Mouse (Mus musculus) hindbrain, embryonic 10.5 days (tissue): ENCODE data around the gene Rph3al. TPM values are rescaled to one million over a fixed set of nuclear protein-coding genes. Genes with fewer than 3 reads are reported as not detected.

ENCODE experiments used
- DNase-seq: peaks from one replicate; pipeline ENCODE4 v3.0.0-alpha.2; 2017; ENCODE audit warnings: low spot score
- H3K27ac ChIP-seq: fragments of 300-500 bp; sonication (generic); 2 replicates; pipeline ENCODE4 v1.5.1; 2016; ENCODE audit warnings: mild to moderate bottlenecking, moderate library complexity
- H3K27me3 ChIP-seq: fragments of 300-500 bp; sonication (generic); 2 replicates; pipeline ENCODE4 v1.6.1; 2016; ENCODE audit warnings: mild to moderate bottlenecking; ENCODE audit not compliant: poor library complexity, insufficient read depth, severe bottlenecking
- H3K36me3 ChIP-seq: fragments of 300-500 bp; sonication (generic); 2 replicates; pipeline ENCODE4 v1.6.1; 2016; ENCODE audit warnings: mild to moderate bottlenecking, moderate library complexity
- H3K4me1 ChIP-seq: fragments of 300-500 bp; sonication (generic); replicated peaks from 2 replicates; pipeline ENCODE4 v1.6.1; 2016; ENCODE audit warnings: mild to moderate bottlenecking
- H3K4me3 ChIP-seq: fragments of 300-500 bp; sonication (generic); 2 replicates; pipeline ENCODE4 v1.5.1; 2016; ENCODE audit warnings: mild to moderate bottlenecking, moderate library complexity
- H3K9me3 ChIP-seq: fragments of 300-500 bp; sonication (generic); 2 replicates; pipeline ENCODE4 v1.6.1; 2016; ENCODE audit warnings: mild to moderate bottlenecking, moderate library complexity
- WGBS: fragments of 180-500 bp; shearing (Covaris S2); methylation state at CpG from one replicate; pipeline ENCODE4 v1.1.7; 2016; 5-methylcytosine and 5-hydroxymethylcytosine counted together
- polyA plus RNA-seq: library from polyadenylated mRNA; unstranded; fragments of >200 nt; fragmentation: Nextera tagmentation; extraction: Ambion mirVana; gene quantifications from 2 replicates; pipeline ENCODE4 v1.2.1, GENCODE M21; 2016

The Rph3al gene
- polyA plus RNA-seq, 1 experiment from 2014 or later, result 2.4 TPM

DNA sequence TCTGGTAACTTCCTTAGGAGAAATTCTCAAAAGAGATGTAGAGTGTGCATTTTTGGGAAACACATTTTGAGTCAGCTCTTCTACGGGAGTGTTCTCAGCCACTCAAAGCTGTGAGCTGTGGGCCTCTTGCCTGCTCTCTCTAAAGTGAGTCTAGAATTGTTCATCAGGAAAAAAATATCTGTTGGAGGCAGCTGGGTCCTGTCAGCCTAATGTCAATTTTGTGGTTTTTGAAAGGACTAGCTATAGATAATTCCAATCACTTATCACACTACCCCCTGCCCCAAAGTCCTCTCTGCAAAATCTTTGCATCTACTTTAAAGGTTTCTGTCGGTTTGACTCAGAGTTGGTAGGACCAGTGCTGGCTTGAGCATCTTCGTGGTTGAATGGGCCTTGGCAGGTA is 20.9 kb downstream of the Rph3al start:
- WGBS, result 86% methylated on average over 3 of the region's 3 CpGs
- Histone ChIP-seq H3K27me3 (no peaks in the 10 kb centered on the region), H3K36me3 (no peaks in the 10 kb centered on the region), H3K9me3 (no peaks in the 10 kb centered on the region), H3K4me1 (peaks cover 21% of the 10 kb centered on the region), H3K4me3 (no peak overlapping the region), H3K27ac (no peak overlapping the region)
- no peak for DNase-seq

DNA sequence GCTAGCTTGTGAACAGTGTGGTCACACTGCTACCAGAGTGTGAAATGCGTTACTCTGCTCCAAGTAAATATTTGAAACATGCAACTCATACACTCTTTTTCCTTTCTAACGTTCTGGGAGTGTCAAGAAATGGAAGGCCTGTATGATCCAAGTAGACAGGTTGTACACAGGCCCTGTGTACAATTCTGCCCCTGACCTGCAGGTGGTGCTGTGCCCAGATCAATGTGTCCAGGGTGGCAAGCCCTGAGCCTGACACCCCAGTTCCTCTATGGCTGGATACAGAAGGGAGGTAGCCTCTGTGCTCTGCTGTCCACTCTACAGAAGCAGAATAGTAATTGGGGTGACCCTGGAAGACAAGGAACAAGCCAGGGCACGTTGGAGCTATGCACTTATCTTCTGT is 24.3 kb downstream of the Rph3al start:
- Histone ChIP-seq H3K27me3 (no peaks in the 10 kb centered on the region), H3K4me3 (no peak overlapping the region), H3K36me3 (no peaks in the 10 kb centered on the region), H3K27ac (no peak overlapping the region), H3K4me1 (peaks cover 4% of the 10 kb centered on the region; the same call in 1 of the 2 replicates), H3K9me3 (peaks cover 2% of the 10 kb centered on the region; the same call in 1 of the 2 replicates)
- DNase-seq, result no peak
- WGBS, result 68% methylated on average over 3 of the region's 3 CpGs

DNA sequence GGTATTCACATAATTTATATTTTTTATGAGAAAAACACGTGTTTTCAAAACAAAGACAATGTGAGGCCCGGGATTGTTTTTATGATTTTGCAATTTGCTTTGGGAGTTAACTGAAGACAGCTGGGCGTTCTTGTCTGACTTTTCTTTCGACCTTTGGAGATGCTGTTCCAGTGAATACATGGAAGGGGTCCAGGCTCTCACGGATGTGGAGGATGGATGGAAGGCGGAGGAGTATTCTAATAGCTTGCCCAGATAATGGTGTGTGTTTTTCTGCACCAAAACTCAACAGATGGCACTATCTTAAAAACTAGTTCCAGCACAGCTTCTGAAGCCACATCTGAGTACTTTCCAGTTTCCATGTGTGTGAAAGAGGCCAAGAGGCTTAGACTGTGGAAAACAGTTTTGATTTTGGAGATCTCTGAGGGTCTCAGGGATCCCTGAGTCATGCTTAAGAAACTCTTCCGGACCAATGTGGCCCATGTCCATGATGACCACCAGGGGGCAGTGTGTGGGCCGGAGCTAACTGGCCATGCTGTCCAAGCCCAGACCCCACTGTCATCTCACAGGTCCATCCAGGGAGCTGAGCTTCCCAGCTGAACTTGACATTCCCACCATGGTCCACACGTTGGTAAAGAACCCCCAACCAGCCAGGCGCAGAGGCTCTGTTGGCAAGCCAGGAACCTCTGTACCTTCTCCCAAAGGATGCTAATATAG is 25.1 kb downstream of the Rph3al start:
- H3K4me1 ChIP-seq, result peaks cover 5% of the 10 kb centered on the region
- 56% methylated on average over 10 of the region's 10 CpGs for WGBS
- DNase-seq, result peak; percentile 72

GRCm38 (mm10) chr11:75911962-75912361 is 26.3 kb downstream of the Rph3al start:
- no peaks in the 10 kb centered on the region for H3K36me3 ChIP-seq
- H3K27ac ChIP-seq, result no peak overlapping the region
- no peak overlapping the region for H3K4me3 ChIP-seq
- 94% methylated on average over 1 of the region's 1 CpGs for WGBS
- H3K9me3 ChIP-seq, result peaks cover 2% of the 10 kb centered on the region; the same call in 1 of the 2 replicates
- H3K4me1 ChIP-seq, result peaks cover 17% of the 10 kb centered on the region
- H3K27me3 ChIP-seq, result no peaks in the 10 kb centered on the region
- DNase-seq, result no peak

More for the DNA sequence above, 25.1 kb downstream of the Rph3al start:
- Histone ChIP-seq H3K27me3 (no peaks in the 10 kb centered on the region), H3K4me3 (no peak overlapping the region), H3K27ac (no peak overlapping the region), H3K9me3 (peaks cover 2% of the 10 kb centered on the region; the same call in 1 of the 2 replicates), H3K36me3 (no peaks in the 10 kb centered on the region)

- 86% methylated on average over 9 of the region's 9 CpGs for WGBS
- Histone ChIP-seq H3K4me3 (no peak overlapping the region), H3K27ac (no peak overlapping the region), H3K27me3 (no peaks in the 10 kb centered on the region), H3K9me3 (peaks cover 2% of the 10 kb centered on the region; the same call in 1 of the 2 replicates), H3K36me3 (no peaks in the 10 kb centered on the region), H3K4me1 (peaks cover 22% of the 10 kb centered on the region)
- no peak for DNase-seq
Observed at GRCm38 (mm10) chr11:75909702-75910429, 28.4 kb downstream of the Rph3al start.

DNA sequence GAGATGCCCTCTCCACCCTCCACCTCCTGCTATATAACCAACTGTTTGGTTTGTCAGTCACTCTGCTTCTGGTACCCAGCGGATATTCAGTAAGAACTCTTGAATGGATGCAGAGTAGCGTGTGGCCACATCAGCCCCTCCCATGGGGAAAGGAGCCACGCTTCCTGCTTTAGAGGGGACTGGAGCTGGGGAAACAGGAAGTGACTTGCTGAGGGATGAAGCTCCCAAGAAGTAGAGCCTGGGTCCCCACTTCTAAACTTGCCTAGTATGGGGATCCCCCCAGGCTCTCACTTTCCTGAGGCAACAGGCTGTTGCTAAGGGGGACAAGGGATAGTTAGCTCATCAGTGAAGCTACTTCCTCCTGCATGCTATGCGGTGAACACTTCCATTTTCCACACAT is 30.8 kb downstream of the Rph3al start:
- WGBS, result 70% methylated on average over 4 of the region's 4 CpGs
- Histone ChIP-seq H3K4me3 (no peak overlapping the region), H3K9me3 (peaks cover 2% of the 10 kb centered on the region; the same call in 1 of the 2 replicates), H3K4me1 (peaks cover 32% of the 10 kb centered on the region), H3K27ac (no peak overlapping the region), H3K36me3 (no peaks in the 10 kb centered on the region), H3K27me3 (no peaks in the 10 kb centered on the region)
- no peak for DNase-seq

- Histone ChIP-seq H3K4me3 (no peak overlapping the region), H3K4me1 (peaks cover 35% of the 10 kb centered on the region), H3K27me3 (no peaks in the 10 kb centered on the region), H3K9me3 (no peaks in the 10 kb centered on the region; the same call in 1 of the 2 replicates), H3K36me3 (no peaks in the 10 kb centered on the region), H3K27ac (peak overlapping the region; percentile 60; the same call in 1 of the 2 replicates)
- WGBS, result 53% methylated on average over 12 of the region's 12 CpGs
- no peak for DNase-seq
Observed at GRCm38 (mm10) chr11:75906556-75906955, 31.7 kb downstream of the Rph3al start.

DNA sequence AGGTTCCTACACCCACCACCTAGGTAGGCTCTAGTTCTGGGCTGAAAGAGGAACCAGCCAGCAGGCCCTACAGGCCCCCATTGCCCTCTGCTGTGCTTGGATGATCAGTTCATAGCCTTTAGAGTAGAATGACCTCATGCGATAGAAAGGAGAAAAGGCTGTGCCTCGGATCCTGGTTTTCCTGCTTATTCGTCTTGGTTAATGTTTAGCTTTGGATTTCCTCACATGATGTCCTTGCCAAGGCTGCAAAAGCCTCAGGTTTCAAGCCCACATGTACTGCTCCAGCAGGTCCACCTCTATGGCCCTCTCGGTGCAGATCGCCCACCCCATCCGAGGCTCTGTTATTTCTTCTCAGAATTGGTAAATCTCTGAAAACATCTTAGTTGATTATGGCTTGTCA is 33.2 kb downstream of the Rph3al start:
- WGBS, result 81% methylated on average over 6 of the region's 6 CpGs
- Histone ChIP-seq H3K4me3 (no peak overlapping the region), H3K27me3 (no peaks in the 10 kb centered on the region), H3K4me1 (peaks cover 43% of the 10 kb centered on the region), H3K9me3 (no peaks in the 10 kb centered on the region), H3K27ac (peak overlapping the region; percentile 65), H3K36me3 (no peaks in the 10 kb centered on the region)
- no peak for DNase-seq

DNA sequence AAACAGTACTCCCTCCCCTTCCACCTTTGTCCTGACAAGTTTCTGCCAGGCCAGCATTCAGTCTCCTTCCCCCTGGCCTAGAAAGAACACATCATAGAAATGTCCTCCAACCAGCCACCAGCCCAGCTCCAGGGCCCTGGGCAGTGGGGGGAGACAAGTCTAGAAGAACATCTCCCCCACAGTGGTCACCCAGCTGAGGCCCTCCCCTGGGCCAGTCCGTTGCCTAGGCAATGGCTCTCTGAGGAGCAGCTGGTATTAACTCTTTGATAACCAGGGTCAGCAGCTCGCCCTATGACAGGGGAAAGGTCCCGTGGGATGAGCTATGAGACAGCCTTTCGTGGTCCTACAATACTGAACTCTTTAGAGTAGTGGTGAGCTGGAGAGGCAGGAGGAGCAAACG is 33.7 kb downstream of the Rph3al start:
- Histone ChIP-seq H3K27me3 (no peaks in the 10 kb centered on the region), H3K27ac (peak overlapping the region; percentile 65), H3K36me3 (no peaks in the 10 kb centered on the region), H3K9me3 (no peaks in the 10 kb centered on the region), H3K4me1 (peaks cover 48% of the 10 kb centered on the region), H3K4me3 (no peak overlapping the region)
- DNase-seq, result peak; percentile 55
- 24% methylated on average over 5 of the region's 5 CpGs for WGBS

- peak; percentile 39 for DNase-seq
- 69% methylated on average over 3 of the region's 3 CpGs for WGBS
- no peak overlapping the region for H3K4me3 ChIP-seq
- H3K4me1 ChIP-seq, result peaks cover 53% of the 10 kb centered on the region
- H3K27me3 ChIP-seq, result no peaks in the 10 kb centered on the region
- H3K9me3 ChIP-seq, result no peaks in the 10 kb centered on the region
- H3K27ac ChIP-seq, result no peak overlapping the region
- H3K36me3 ChIP-seq, result no peaks in the 10 kb centered on the region
Observed at GRCm38 (mm10) chr11:75903486-75903885, 34.7 kb downstream of the Rph3al start.

DNA sequence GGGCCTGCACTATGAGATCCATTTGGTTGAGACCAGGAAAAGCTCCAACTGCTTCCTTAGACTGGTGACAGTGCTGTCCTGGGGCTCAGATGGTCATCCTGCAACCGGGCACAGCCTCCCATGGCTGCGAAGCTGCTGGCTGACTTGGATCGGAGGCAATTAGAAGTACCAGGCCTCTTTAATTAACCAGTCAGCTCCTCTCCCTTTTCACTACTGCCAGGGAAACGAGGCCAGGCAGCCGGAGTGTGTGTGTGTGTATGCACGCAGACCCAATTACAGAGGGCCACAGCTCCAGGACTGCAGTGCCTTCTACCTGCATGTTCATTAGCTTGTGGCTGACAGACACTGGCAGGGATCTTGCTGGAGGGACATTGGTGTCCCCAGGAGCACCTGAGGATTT is 36.9 kb downstream of the Rph3al start:
- H3K4me1 ChIP-seq, result peaks cover 34% of the 10 kb centered on the region
- 0 out of 2 replicates have a peak overlapping the region, but pooled peaks have one; percentile 29 for H3K27ac ChIP-seq
- H3K4me3 ChIP-seq, result no peak overlapping the region
- no peaks in the 10 kb centered on the region for H3K36me3 ChIP-seq
- no peak for DNase-seq
- H3K27me3 ChIP-seq, result no peaks in the 10 kb centered on the region
- 70% methylated on average over 6 of the region's 6 CpGs for WGBS
- no peaks in the 10 kb centered on the region for H3K9me3 ChIP-seq

GRCm38 (mm10) chr11:75899676-75900075 is 38.6 kb downstream of the Rph3al start:
- no peak overlapping the region for H3K4me3 ChIP-seq
- no peaks in the 10 kb centered on the region for H3K36me3 ChIP-seq
- H3K4me1 ChIP-seq, result peaks cover 37% of the 10 kb centered on the region
- 66% methylated on average over 9 of the region's 9 CpGs for WGBS
- peak overlapping the region; percentile 45 for H3K27ac ChIP-seq
- H3K27me3 ChIP-seq, result no peaks in the 10 kb centered on the region
- no peaks in the 10 kb centered on the region for H3K9me3 ChIP-seq
- DNase-seq, result no peak

DNA sequence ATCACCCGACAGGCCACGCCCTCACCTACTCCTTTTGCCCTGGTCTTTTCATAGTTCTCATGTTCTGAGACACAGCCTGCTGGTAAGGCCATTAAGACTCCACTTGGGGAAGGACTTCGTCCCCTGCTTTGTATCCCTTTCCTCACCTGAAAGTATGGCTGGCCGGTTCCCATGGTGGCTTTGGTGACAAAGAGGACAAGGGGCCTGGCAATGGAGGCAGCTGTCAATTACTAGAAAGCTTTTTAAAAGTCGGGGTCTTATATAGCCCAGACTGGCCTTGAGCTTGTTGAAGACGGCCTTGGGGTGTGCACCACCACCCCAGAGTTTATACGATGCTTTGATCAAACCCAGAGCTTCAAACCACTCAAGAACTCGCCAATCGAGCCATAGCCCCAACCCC is 39.7 kb downstream of the Rph3al start:
- no peaks in the 10 kb centered on the region for H3K27me3 ChIP-seq
- H3K36me3 ChIP-seq, result no peaks in the 10 kb centered on the region
- H3K9me3 ChIP-seq, result no peaks in the 10 kb centered on the region
- DNase-seq, result no peak
- no peak overlapping the region for H3K4me3 ChIP-seq
- 93% methylated on average over 9 of the region's 9 CpGs for whole genome bisulfite sequencing
- H3K27ac ChIP-seq, result no peak overlapping the region
- peaks cover 37% of the 10 kb centered on the region for H3K4me1 ChIP-seq
